8 mouse cellular contexts compared by ENCODE assay signal in the genomic region with DNA sequence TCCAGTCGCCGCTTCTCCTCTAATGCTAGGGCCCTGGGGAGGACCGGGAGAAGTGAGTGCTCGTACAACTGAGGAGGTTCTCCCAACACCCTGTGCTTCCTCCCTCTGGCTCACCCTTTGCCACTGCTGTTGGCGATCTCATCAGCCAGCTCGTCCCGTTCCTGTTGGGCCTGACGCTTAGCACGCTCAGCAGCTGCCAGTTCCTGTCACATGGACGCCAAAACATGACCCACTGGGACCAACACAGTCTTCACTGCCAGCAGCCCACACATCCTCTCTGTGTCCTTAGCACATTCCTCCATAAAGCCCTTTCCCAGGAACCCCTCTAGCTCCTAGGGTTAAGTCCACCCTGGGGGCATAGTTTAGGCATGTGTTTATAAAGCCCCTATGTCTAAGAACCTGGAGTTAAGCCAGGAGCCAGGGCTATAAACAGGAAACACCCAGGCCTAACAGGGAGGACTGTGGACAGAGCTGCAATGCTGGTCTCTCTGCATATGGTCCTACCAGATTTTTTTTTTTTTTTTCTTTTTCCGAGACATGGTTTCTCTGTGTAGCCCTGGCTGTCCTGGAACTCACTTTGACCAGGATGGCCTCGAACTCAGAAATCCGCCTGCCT. TPM values are rescaled to one million over a fixed set of nuclear protein-coding genes. Genes with fewer than 3 reads are reported as not detected.
A peak's percentile ranks its signal among the peaks of the same experiment; 100 is the strongest.
DNase-seq lines count a peak whose midpoint lies in the region; ATAC-seq lines count a peak whose summit lies in the region.
"Had no signal": no experiment of that assay in that cellular context is flagged by ENCODE, and none has a peak within 500 bp of the region (broad histone marks: within the 10 kb centered on the region; RNA-seq: fewer than 3 reads in every experiment).

No protein-coding gene starts in this region.

- 63% methylated on average over 13 of the region's 13 CpGs for WGBS in stomach, embryonic 16.5 days
- 85% methylated on average over 13 of the region's 13 CpGs for WGBS in forebrain, embryonic 13.5 days

- H3K9ac ChIP-seq in stomach, embryonic 16.5 days (ENCODE audit: low read length) = peak overlapping the region; percentile 14; the same call in 1 of the 2 replicates
- H3K9ac ChIP-seq in forebrain, embryonic 13.5 days = no peak overlapping the region

- ATAC-seq in stomach, embryonic 16.5 days (ENCODE audit: insufficient read depth, low FRiP score) = peak; percentile 31; the same call in 1 of the 2 replicates
- no peak for ATAC-seq in forebrain, embryonic 13.5 days

- H3K4me1 ChIP-seq in stomach, embryonic 16.5 days (ENCODE audit: control insufficient read depth, insufficient read depth, low read length) = peaks cover 11% of the 10 kb centered on the region; the same call in 1 of the 2 replicates
- H3K4me1 ChIP-seq in forebrain, embryonic 13.5 days = no peaks in the 10 kb centered on the region

- no peak overlapping the region for H3K4me3 ChIP-seq in stomach, embryonic 16.5 days (replicated peaks; ENCODE audit: low read length)
- H3K4me3 ChIP-seq in forebrain, embryonic 13.5 days = no peak overlapping the region

- intact Hi-C loops in gastrocnemius, postnatal 14 days (cut with DNase I; ENCODE audit: low total_unique reads) = no loop called here

- H3K27ac ChIP-seq in stomach, embryonic 16.5 days (ENCODE audit: low read length) = peak overlapping the region; percentile 62
- no peak overlapping the region for H3K27ac ChIP-seq in forebrain, embryonic 13.5 days

- H3K27me3 ChIP-seq in stomach, embryonic 16.5 days (ENCODE audit: control insufficient read depth, insufficient read depth, low read length) = no peaks in the 10 kb centered on the region
- H3K27me3 ChIP-seq in forebrain, embryonic 13.5 days = no peaks in the 10 kb centered on the region

- H3K36me3 ChIP-seq in stomach, embryonic 16.5 days (ENCODE audit: control insufficient read depth, insufficient read depth, low read length) = peaks cover 70% of the 10 kb centered on the region
- H3K36me3 ChIP-seq in forebrain, embryonic 13.5 days (ENCODE audit: poor library complexity, severe bottlenecking) = peaks cover 96% of the 10 kb centered on the region

- H3K9me3 ChIP-seq in stomach, embryonic 16.5 days (replicated peaks; ENCODE audit: control insufficient read depth, low read length) = no peaks in the 10 kb centered on the region
- no peaks in the 10 kb centered on the region for H3K9me3 ChIP-seq in forebrain, embryonic 13.5 days (replicated peaks)

- H3K4me2 ChIP-seq in stomach, embryonic 16.5 days (ENCODE audit: low read depth, low read length) = no peak overlapping the region
- H3K4me2 ChIP-seq in forebrain, embryonic 13.5 days = no peak overlapping the region

- peak; percentile 58 for DNase-seq in ovary, postnatal 36 days (ENCODE audit: low spot score)
- no peak for DNase-seq in ovary, postnatal 14 days (ENCODE audit: low spot score)
- peak; percentile 80 for DNase-seq in gastrocnemius, postnatal 14 days
- DNase-seq in kidney, postnatal 14 days = peak; percentile 73
- DNase-seq in layer of hippocampus, adult 11-12 months (ENCODE audit: low spot score) = no peak
- DNase-seq: right cerebral cortex, postnatal 4 days had no signal

RNA-seq across cellular contexts. Expression of a gene that starts 7.7 kb away (rescaled TPM):
- total RNA-seq in gastrocnemius, postnatal 14 days (2021) = not detected
- polyA plus RNA-seq in stomach, embryonic 16.5 days (2015; fragmentation: Nextera tagmentation; extraction: Ambion mirVana) = 1.2 TPM in 2 replicates
- 0.08 TPM in 1 of 2 replicates, not detected in the other for polyA plus RNA-seq in forebrain, embryonic 13.5 days (2015; fragmentation: Nextera tagmentation; extraction: Ambion mirVana)

RNA-seq across cellular contexts. Expression of a gene that starts 35.7 kb away (rescaled TPM):
- total RNA-seq in gastrocnemius, postnatal 14 days (2021) = not detected
- polyA plus RNA-seq in stomach, embryonic 16.5 days (2015; fragmentation: Nextera tagmentation; extraction: Ambion mirVana) = 0.37 TPM in 1 of 2 replicates, not detected in the other
- polyA plus RNA-seq in forebrain, embryonic 13.5 days (2015; fragmentation: Nextera tagmentation; extraction: Ambion mirVana) = not detected in 2 replicates

Comparison
In these comparisons a context has a peak if more than half of its experiments do, and no peak if none do; other contexts are left out.
1. DNase-seq: peak in ovary, postnatal 36 days (single experiment), gastrocnemius, postnatal 14 days (single experiment) and kidney, postnatal 14 days (single experiment); none in ovary, postnatal 14 days (single experiment) and layer of hippocampus, adult 11-12 months (single experiment).